Mouse (Mus musculus): Measurements from ENCODE around the gene Hmx3.

GRCm38 (mm10) chr7:131554341-131555180 is 11.9 kb downstream of the Hmx3 start:
- TF ChIP-seq GATA1 (IDR thresholded peaks at IDR 0.05; ENCODE audit: borderline replicate concordance, low read length) (no peak), FLI1 (IDR thresholded peaks at IDR 0.05; ENCODE audit: low read length) (no peak)
